Mouse (Mus musculus) embryonic facial prominence, embryonic 10.5 days (tissue): ENCODE data around the gene Rasa3. TPM values are rescaled to one million over a fixed set of nuclear protein-coding genes. Genes with fewer than 3 reads are reported as not detected.

Experiments
- DNase-seq: peaks from one replicate; pipeline ENCODE4 v3.0.0-alpha.2; 2017; ENCODE audit warnings: low spot score
- H3K27ac ChIP-seq: fragments of 300-500 bp; sonication (generic); replicated peaks from 2 replicates; pipeline ENCODE4 v1.5.1; 2016; ENCODE audit warnings: mild to moderate bottlenecking
- H3K27me3 ChIP-seq: fragments of 300-500 bp; sonication (generic); replicated peaks from 2 replicates; pipeline ENCODE4 v1.6.1; 2016; ENCODE audit warnings: low read depth, mild to moderate bottlenecking; ENCODE audit not compliant: poor library complexity, severe bottlenecking
- H3K36me3 ChIP-seq: fragments of 300-500 bp; sonication (generic); replicated peaks from 2 replicates; pipeline ENCODE4 v1.6.1; 2016; ENCODE audit warnings: mild to moderate bottlenecking, moderate library complexity
- H3K4me1 ChIP-seq: fragments of 300-500 bp; sonication (generic); 2 replicates; pipeline ENCODE4 v1.6.1; 2016
- H3K4me3 ChIP-seq: fragments of 300-500 bp; sonication (generic); 2 replicates; pipeline ENCODE4 v1.5.1; 2016; ENCODE audit warnings: mild to moderate bottlenecking, moderate library complexity
- H3K9me3 ChIP-seq: fragments of 300-500 bp; sonication (generic); 2 replicates; pipeline ENCODE4 v1.6.1; 2016; ENCODE audit warnings: mild to moderate bottlenecking
- WGBS: fragments of 180-500 bp; shearing (Covaris S2); methylation state at CpG from one replicate; pipeline ENCODE4 v1.1.7; 2016; 5-methylcytosine and 5-hydroxymethylcytosine counted together
- polyA plus RNA-seq: library from polyadenylated mRNA; unstranded; fragments of >200 nt; fragmentation: Nextera tagmentation; extraction: Ambion mirVana; gene quantifications from 2 replicates; pipeline ENCODE4 v1.2.1, GENCODE M21; 2016

Gene Rasa3
- polyA plus RNA-seq, 1 experiment from 2014 or later: 26.3 TPM

GRCm38 (mm10) chr8:13641206-13641605 lies 36.2 kb downstream of the Rasa3 start:
- no peak overlapping the region for H3K27ac ChIP-seq
- DNase-seq: no peak
- no peaks in the 10 kb centered on the region for H3K9me3 ChIP-seq

GRCm38 (mm10) chr8:13640452-13640883 lies 36.9 kb downstream of the Rasa3 start:
- Histone ChIP-seq H3K4me3 (no peak overlapping the region), H3K9me3 (no peaks in the 10 kb centered on the region), H3K27me3 (no peaks in the 10 kb centered on the region), H3K27ac (no peak overlapping the region), H3K4me1 (peaks cover 33% of the 10 kb centered on the region), H3K36me3 (no peaks in the 10 kb centered on the region)
- DNase-seq: no peak
- 83% methylated on average over 9 of the region's 9 CpGs for WGBS

More at GRCm38 (mm10) chr8:13641206-13641605, 36.2 kb downstream of the Rasa3 start:
- Histone ChIP-seq H3K4me3 (no peak overlapping the region), H3K4me1 (peaks cover 40% of the 10 kb centered on the region), H3K27me3 (no peaks in the 10 kb centered on the region), H3K36me3 (no peaks in the 10 kb centered on the region)
- WGBS: 63% methylated on average over 9 of the region's 9 CpGs

GRCm38 (mm10) chr8:13633107-13633506 lies 44.3 kb downstream of the Rasa3 start:
- Histone ChIP-seq H3K4me1 (peaks cover 6% of the 10 kb centered on the region), H3K9me3 (0 out of 2 replicates have a peak, but pooled peaks cover 6% of the 10 kb centered on the region), H3K4me3 (no peak overlapping the region), H3K27ac (no peak overlapping the region), H3K27me3 (no peaks in the 10 kb centered on the region), H3K36me3 (peaks cover 11% of the 10 kb centered on the region; the same call in 1 of the 2 replicates)
- no peak for DNase-seq
- 93% methylated on average over 6 of the region's 6 CpGs for WGBS

- no peak for DNase-seq
- no peaks in the 10 kb centered on the region for H3K27me3 ChIP-seq
- H3K27ac ChIP-seq: no peak overlapping the region
- H3K36me3 ChIP-seq: peaks cover 14% of the 10 kb centered on the region
- H3K4me3 ChIP-seq: no peak overlapping the region
- WGBS: 91% methylated on average over 6 of the region's 6 CpGs
- 0 out of 2 replicates have a peak, but pooled peaks cover 6% of the 10 kb centered on the region for H3K9me3 ChIP-seq
- H3K4me1 ChIP-seq: peaks cover 6% of the 10 kb centered on the region
Measured at GRCm38 (mm10) chr8:13632309-13632708, 45.1 kb downstream of the Rasa3 start.

DNA sequence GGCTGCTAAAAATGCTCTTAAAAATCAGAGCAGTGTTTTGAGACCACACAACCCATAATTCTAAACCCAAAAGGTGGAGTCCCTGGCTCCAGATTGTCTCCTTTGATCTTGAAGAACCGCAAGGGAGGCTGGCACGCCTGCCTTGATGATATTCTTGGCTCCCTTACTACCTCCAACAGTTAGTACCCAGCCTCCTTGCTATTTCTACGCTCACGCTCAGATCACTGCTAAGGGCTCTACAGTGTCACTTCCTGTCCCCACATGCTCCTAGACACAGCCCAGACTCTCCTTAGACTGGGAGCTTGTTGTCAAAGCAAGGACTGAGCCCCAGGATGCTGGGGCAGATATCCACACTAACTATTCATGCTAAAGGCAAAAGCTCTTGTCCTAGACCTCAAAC lies 46.6 kb downstream of the Rasa3 start:
- H3K4me1 ChIP-seq: peaks cover 10% of the 10 kb centered on the region
- H3K36me3 ChIP-seq: peaks cover 22% of the 10 kb centered on the region
- no peak for DNase-seq
- H3K9me3 ChIP-seq: peaks cover 11% of the 10 kb centered on the region; the same call in 1 of the 2 replicates
- 88% methylated on average over 4 of the region's 4 CpGs for WGBS
- no peaks in the 10 kb centered on the region for H3K27me3 ChIP-seq
- H3K27ac ChIP-seq: no peak overlapping the region
- H3K4me3 ChIP-seq: no peak overlapping the region

DNA sequence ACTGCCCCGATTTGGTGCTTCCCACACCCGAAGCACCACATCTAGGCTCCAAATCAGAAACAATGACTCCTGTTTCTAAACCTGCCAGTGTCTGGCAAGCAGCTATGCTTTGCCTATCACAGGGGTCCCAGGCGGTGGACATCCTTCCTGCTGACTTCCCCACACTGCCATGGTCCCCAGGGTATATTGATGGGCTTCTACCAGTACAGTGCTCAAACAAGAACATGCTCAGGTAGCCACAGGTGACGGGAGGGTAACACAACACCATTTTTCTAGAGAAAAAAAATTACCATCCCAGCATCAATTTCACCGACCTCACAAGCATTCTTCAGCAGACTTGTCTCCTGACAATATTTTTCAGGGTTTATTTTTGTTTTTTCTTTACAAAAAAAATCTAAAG lies 47.2 kb downstream of the Rasa3 start:
- H3K4me1 ChIP-seq: peaks cover 15% of the 10 kb centered on the region
- no peak overlapping the region for H3K27ac ChIP-seq
- no peak for DNase-seq
- peaks cover 11% of the 10 kb centered on the region; the same call in 1 of the 2 replicates for H3K9me3 ChIP-seq
- no peak overlapping the region for H3K4me3 ChIP-seq
- H3K27me3 ChIP-seq: no peaks in the 10 kb centered on the region
- H3K36me3 ChIP-seq: peaks cover 22% of the 10 kb centered on the region
- WGBS: 69% methylated on average over 5 of the region's 5 CpGs

GRCm38 (mm10) chr8:13629351-13630090 lies 47.9 kb downstream of the Rasa3 start:
- 88% methylated on average over 10 of the region's 10 CpGs for WGBS
- no peak overlapping the region for H3K4me3 ChIP-seq
- peaks cover 11% of the 10 kb centered on the region; the same call in 1 of the 2 replicates for H3K9me3 ChIP-seq
- H3K36me3 ChIP-seq: peaks cover 22% of the 10 kb centered on the region
- H3K27ac ChIP-seq: no peak overlapping the region
- H3K4me1 ChIP-seq: peaks cover 22% of the 10 kb centered on the region
- no peaks in the 10 kb centered on the region for H3K27me3 ChIP-seq
- DNase-seq: no peak

DNA sequence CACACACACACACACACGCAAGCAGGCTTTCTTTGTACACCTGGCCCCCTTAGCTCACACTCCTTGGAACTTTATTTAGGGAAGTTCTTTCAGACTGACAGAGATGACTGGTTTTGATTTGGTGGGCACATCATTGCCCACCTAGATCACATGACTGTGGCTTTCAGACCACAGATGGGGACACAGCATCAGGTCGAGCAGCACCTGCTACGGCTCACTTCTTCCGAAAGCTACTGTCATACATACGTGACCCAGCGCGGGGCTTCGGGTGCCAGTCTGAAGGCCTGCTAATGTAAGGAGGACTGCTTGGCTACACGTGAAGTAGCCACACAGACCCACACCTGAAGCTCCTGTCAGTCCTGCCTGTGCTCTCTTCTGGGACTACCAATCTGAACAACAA lies 49.3 kb downstream of the Rasa3 start:
- WGBS: 96% methylated on average over 9 of the region's 9 CpGs

GRCm38 (mm10) chr8:13627591-13627990 lies 49.8 kb downstream of the Rasa3 start:
- 91% methylated on average over 5 of the region's 5 CpGs for WGBS
- no peak for DNase-seq
- Histone ChIP-seq H3K4me3 (no peak overlapping the region), H3K4me1 (peaks cover 41% of the 10 kb centered on the region), H3K36me3 (peaks cover 22% of the 10 kb centered on the region), H3K9me3 (peaks cover 6% of the 10 kb centered on the region; the same call in 1 of the 2 replicates), H3K27me3 (no peaks in the 10 kb centered on the region), H3K27ac (no peak overlapping the region)

More for the DNA sequence above, 49.3 kb downstream of the Rasa3 start:
- H3K36me3 ChIP-seq: peaks cover 22% of the 10 kb centered on the region
- no peak overlapping the region for H3K27ac ChIP-seq
- peaks cover 6% of the 10 kb centered on the region; the same call in 1 of the 2 replicates for H3K9me3 ChIP-seq
- no peak overlapping the region for H3K4me3 ChIP-seq
- H3K27me3 ChIP-seq: no peaks in the 10 kb centered on the region
- DNase-seq: no peak
- peaks cover 36% of the 10 kb centered on the region for H3K4me1 ChIP-seq

GRCm38 (mm10) chr8:13626114-13626513 lies 51.3 kb downstream of the Rasa3 start:
- Histone ChIP-seq H3K36me3 (peaks cover 19% of the 10 kb centered on the region), H3K4me1 (peaks cover 43% of the 10 kb centered on the region), H3K27ac (no peak overlapping the region), H3K9me3 (peaks cover 6% of the 10 kb centered on the region; the same call in 1 of the 2 replicates), H3K27me3 (no peaks in the 10 kb centered on the region), H3K4me3 (no peak overlapping the region)
- no peak for DNase-seq
- 81% methylated on average over 10 of the region's 10 CpGs for WGBS

DNA sequence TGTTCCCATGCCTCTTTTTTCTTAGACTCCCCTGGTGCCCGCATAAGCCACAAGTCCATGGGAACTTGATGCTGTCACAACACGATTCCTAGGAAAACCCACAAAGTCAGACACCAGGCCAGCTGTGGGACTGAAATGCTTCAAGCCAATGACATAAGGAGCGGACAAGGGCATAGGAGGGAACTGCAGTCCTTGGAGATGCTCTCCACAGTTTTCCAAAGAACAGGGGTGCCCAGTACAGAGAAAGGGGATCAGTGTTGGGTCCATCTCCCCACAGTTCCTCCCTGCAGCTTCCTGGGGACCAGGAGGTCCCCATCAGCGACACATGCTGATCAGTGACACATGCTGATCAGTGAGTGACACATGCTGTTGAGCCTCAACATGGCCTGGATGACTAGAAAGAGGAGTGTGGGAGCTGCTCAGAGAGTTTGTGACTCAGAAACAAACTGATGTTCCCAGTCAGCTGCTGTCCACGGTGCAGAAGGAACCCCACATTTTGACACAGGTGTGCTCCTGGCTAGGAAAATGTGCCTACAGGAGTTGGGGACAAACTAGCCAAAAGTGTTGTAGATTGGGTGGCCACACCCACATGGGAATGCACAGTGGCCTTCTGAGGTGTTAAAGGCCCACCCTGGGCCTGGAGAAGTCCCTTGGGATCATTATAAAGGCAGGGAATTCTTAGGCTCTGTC lies 52.0 kb downstream of the Rasa3 start:
- H3K27ac ChIP-seq: peak overlapping the region; percentile 82
- peaks cover 6% of the 10 kb centered on the region; the same call in 1 of the 2 replicates for H3K9me3 ChIP-seq
- H3K36me3 ChIP-seq: peaks cover 15% of the 10 kb centered on the region
- no peak overlapping the region for H3K4me3 ChIP-seq
- DNase-seq: no peak
- 74% methylated on average over 5 of the region's 5 CpGs for WGBS
- H3K4me1 ChIP-seq: peaks cover 43% of the 10 kb centered on the region
- no peaks in the 10 kb centered on the region for H3K27me3 ChIP-seq

- no peaks in the 10 kb centered on the region for H3K27me3 ChIP-seq
- H3K4me3 ChIP-seq: no peak overlapping the region
- peaks cover 12% of the 10 kb centered on the region for H3K36me3 ChIP-seq
- H3K4me1 ChIP-seq: peaks cover 39% of the 10 kb centered on the region
- DNase-seq: peak; percentile 54
- H3K27ac ChIP-seq: peak overlapping the region; percentile 82; the same call in 1 of the 2 replicates
- WGBS: 38% methylated on average over 11 of the region's 11 CpGs
- H3K9me3 ChIP-seq: peaks cover 6% of the 10 kb centered on the region; the same call in 1 of the 2 replicates
Measured at GRCm38 (mm10) chr8:13624863-13625262, 52.5 kb downstream of the Rasa3 start.
